Mouse (Mus musculus): ENCODE data around the gene Inca1.

DNA sequence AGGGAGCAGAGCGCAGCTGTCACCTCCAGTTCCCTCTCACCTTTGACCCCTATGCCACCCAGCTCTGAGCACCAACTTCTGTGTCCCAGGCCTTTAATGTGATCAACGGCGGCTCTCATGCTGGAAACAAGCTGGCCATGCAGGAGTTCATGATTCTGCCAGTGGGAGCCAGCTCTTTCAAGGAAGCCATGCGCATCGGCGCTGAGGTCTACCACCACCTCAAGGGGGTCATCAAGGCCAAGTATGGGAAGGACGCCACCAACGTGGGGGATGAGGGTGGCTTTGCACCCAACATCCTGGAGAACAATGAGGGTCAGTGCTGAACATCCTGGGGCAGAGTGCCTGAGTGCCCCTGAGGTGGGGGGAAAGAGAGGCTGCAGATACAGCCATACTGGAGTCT lies 39.4 kb downstream of the Inca1 start:
- TF ChIP-seq CHD2 (IDR thresholded peaks at IDR 0.05; ENCODE audit: low read length) (no peak), HCFC1 (IDR thresholded peaks at IDR 0.05; ENCODE audit: low read depth, low read length) (no peak), POLR2A (IDR thresholded peaks at IDR 0.05; ENCODE audit: low read depth, low read length) (no peak), KAT2A (IDR thresholded peaks at IDR 0.05; ENCODE audit: insufficient replicate concordance, low read length) (no peak), ZC3H11A (IDR thresholded peaks at IDR 0.05; ENCODE audit: low read depth, low read length) (no peak), CTCF (conservative IDR thresholded peaks at IDR 0.05 in 1 of 2, IDR thresholded peaks at IDR 0.05 in 1 of 2; ENCODE audit: low read depth in 2 of 2, low read length in 2 of 2) (no peak), ZMIZ1 (IDR thresholded peaks at IDR 0.05; ENCODE audit: low read depth, low read length) (no peak), JUND (conservative IDR thresholded peaks at IDR 0.05; ENCODE audit: low read depth, low read length) (no peak), TCF12 (IDR thresholded peaks at IDR 0.05; ENCODE audit: low read depth, low read length) (no peak), MXI1 (IDR thresholded peaks at IDR 0.05; ENCODE audit: low read depth, low read length) (no peak), CHD1 (IDR thresholded peaks at IDR 0.05; ENCODE audit: low read depth, low read length) (no peak), SMC3 (IDR thresholded peaks at IDR 0.05; ENCODE audit: low read depth, low read length) (no peak)
